Mouse (Mus musculus) layer of hippocampus, postnatal 36 days (tissue): ENCODE results near the gene Hs6st3. TPM values are rescaled to one million over a fixed set of nuclear protein-coding genes. Genes with fewer than 3 reads are reported as not detected.

ENCODE experiments used
- DNase-seq, 2 experiments: peaks; one replicate each; pipeline ENCODE4 v3.0.0; 2022
- total RNA-seq, 2 experiments: library from RNA; stranded (reverse); gene quantifications; 2 replicates each; pipeline ENCODE4 v1.2.3; 2021

Hs6st3 gene
- 10 to 100 TPM; 61.4 to 70.5 TPM for total RNA-seq

GRCm38 (mm10) chr14:119137906-119138785, at the start of gene Hs6st3:
Gene Hs6st3, plus strand, starts transcription at chr14:119138341.
- DNase-seq, result peak in 1 of 2 experiments; percentile 23

GRCm38 (mm10) chr14:119098851-119099569, 39.1 kb upstream of the Hs6st3 start, which contains the start of gene Uggt2:
Gene Uggt2, minus strand, starts transcription at chr14:119099430.
- peak; percentile 84 to 86 for DNase-seq

DNA sequence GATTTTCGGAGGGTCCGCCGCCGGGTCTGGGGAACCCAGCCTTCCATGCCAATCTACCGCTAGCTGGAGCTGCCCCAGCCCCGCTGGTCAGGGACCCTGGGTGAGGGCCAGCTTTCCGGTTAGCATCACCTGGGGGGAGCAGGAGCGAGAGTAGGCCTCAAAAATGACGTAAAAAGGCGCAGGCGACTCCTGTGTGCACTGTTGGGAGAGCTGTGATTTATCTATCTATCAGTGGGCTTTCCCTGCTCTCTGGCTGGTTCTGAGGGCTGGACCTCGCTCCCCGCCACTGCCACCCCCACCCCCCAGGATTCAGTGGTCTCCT, 38.6 kb upstream of the Hs6st3 start:
- DNase-seq, result no peak

- DNase-seq, result no peak
Observed at GRCm38 (mm10) chr14:119107591-119107990, 30.6 kb upstream of the Hs6st3 start.

GRCm38 (mm10) chr14:119108776-119109301, 29.3 kb upstream of the Hs6st3 start:
- no peak for DNase-seq

DNA sequence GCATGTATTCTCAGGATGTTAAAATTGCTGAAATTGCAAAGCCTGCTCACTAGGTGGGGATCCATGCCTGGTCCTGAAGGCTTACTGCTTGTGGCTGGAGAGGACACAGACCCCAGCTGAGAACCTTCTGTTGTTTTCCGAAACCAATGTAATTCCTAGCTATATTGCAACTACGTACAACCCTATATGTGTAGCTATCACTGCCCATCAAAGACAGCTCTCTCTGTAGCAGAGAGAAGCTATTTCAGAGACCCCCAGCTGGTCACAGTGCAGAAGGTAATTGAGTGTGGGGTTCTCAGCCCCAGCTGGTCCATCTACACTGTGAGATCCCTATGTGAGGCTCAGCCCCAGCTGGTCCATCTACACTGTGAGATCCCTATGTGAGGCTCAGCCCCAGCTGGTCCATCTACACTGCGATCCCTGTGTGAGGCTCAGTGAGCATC, 28.3 kb upstream of the Hs6st3 start:
- DNase-seq, result no peak

DNA sequence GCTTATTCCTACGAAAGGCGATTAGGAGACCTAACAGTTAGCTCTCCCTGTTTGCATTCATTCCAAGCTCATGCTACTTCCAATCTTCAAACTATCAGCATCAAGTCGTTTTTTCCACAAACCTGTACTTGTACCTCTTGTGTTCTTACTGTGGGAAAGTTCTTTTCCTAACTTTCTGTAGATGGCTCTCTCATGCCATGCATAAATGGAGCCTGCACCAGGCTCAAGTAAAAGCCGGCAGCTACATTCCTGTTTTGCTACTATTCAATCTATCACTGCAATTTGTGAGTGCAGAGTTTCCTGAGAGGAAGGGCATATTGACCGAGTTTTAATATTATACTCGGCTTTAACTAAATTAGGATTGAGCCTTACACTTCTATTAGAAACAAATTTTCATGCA, 25.6 kb upstream of the Hs6st3 start:
- DNase-seq, result no peak

DNA sequence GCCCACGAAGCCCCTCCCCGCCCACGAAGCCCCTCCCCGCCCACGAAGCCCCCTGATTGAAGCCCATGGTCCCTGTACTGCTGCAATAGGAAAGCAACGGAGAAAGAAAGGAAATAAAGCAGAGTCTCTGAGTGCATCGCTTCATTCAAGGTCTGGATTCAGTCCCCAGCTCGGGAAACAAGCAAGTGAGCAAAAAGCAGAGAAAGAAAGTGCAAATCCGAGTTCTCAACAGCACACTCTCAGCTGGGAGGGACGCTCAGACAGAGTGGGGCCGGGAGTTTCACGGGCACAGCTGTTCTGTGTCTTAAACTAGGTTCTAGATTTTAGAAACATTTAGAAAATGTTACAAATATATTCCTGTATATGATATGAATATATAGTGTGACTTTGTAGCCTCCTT, 14.6 kb upstream of the Hs6st3 start:
- no peak for DNase-seq

GRCm38 (mm10) chr14:119124061-119124460, 14.1 kb upstream of the Hs6st3 start:
- peak in 1 of 2 experiments; percentile 12 for DNase-seq

DNA sequence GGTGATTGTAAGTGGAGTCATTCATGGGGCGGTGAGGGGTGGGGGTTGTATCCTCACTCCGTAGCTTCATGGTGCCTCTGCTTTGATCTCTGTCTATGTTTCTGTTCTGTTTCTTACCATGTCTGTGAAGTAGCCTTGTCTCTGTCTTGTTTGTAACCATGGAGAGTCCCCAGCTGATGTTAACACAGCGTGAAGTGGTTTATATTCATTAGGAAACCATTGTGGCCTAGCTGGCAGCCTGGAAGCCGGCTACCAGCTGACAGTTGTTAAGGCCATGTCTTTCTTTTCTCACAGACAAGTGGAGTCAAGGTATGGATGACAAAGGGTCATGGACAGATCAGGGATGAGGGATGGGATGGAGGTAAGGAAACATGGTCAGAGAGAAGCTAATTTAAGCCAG, 12.3 kb upstream of the Hs6st3 start:
- DNase-seq, result no peak

DNA sequence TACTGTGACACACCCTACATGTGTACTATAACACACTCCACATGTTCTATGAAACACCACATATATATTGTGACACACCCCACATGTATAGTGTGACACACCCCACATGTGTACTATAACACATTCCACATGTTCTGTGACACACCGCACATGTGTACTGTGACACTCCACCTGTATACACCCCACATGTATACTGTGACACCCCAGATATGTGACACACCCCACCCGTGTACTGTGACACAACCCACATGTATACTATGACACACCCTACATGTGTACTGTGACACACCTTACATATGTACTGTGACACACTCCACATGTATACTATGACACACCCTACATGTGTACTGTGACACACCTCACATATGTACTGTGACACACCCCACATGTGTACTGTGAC, 10.8 kb upstream of the Hs6st3 start:
- DNase-seq, result no peak

DNA sequence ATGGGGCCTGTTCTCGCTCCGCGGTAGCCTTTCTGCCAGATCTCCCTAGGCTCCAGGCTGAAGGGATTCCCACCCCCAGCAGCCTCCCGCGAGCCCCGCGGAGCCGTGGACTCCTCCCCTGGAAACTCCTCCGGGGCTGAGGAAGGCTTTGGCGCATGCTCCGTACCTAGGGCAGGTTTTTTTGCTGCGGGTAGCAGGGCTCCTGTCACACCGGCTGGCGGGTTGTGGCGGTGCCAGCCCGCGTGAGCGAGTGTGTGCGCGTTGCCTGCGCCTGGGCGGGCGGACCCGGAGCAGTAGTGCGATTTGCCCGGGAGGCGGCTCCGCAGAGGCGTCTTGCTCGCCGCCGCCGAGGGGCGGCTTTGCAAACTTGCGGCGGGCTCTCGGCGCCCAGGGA, 632 bp upstream of the Hs6st3 start:
- peak; percentile 87 to 88 for DNase-seq

- peak in 1 of 2 experiments; percentile 15 for DNase-seq
Observed at GRCm38 (mm10) chr14:119138786-119139100, 602 bp downstream of the Hs6st3 start.

DNA sequence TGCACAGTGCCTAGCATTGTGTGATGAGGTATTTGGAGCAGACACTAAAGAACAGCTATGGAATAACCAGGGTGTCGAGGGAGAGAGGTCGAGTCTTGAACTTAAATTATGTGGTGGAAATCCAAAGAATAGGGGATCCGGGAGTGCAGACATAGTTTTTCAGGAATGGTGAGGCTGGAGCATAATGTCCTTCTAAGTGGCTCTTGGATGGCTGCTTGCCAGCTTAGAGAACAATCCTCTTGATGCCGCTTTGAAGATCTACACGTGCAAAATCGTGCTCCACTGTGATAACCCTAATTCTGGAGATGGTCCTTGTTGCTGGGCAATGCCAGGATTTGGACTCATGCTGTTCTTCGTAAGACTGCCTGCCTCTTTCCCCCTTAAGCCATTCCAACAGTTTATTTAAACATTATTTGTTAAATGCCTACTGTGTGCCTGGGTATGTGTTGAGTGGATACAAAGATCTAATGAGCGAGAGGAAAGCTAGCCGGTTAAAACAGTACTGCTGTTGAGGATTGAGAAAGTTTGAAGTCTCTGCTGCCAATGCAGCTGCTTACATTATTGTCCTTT, 1.3 kb downstream of the Hs6st3 start:
- no peak for DNase-seq

DNA sequence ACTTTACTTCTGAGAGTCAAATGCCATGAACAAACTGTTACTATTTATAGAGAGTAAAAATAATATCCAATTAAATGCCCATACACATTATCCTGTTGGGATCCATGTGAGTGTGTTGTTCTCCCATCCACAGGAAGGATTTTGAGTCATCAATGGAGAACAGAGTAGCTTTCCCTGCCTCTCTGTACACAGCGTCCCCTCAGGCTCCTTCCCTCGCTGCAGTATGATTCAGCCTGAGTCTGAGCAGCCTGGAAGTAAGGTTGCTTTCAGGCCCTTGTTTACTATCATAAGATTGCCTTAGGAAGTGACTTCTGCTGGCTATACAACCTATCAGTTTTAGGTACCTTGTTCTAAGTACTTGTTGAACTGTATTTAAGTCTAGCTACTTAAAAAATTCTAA, 14.9 kb downstream of the Hs6st3 start:
- DNase-seq, result no peak

GRCm38 (mm10) chr14:119193905-119194304, 55.8 kb downstream of the Hs6st3 start:
- DNase-seq, result no peak

- DNase-seq, result no peak
Observed at GRCm38 (mm10) chr14:119203508-119203907, 65.4 kb downstream of the Hs6st3 start.

GRCm38 (mm10) chr14:119215576-119216309, 77.6 kb downstream of the Hs6st3 start:
- peak in 1 of 2 experiments; percentile 10 for DNase-seq

DNA sequence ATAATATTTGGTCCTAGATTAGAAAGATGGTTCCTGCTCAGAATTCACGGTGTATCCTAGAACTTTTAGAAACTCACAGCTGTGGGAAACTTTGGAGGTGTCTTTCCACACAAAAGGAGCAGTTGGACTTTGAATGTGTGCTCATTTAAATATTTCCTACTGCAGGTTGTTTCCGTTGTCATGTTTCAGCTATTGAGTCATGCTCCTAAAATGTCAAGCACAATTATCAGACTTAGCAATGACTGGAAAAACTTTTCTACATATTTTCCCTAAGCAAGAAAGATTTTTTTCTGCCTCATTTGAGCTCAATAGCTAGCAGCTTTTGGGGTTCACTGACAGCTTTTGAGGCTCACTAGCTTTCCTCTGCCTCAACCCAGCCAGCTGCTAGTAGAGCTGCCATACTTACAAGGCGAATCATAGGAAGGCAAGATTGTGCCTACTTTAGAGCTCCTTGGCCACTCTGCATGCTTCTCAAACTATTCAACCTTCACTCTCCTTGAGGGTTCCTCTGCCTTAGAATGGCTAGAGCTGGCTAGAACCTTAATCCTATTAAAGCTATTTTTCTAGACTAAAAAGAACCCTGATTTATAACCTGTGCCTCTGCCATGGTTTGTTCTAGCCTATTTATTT, 89.7 kb downstream of the Hs6st3 start:
- DNase-seq, result no peak

- no peak for DNase-seq
Observed at GRCm38 (mm10) chr14:119233598-119233997, 95.5 kb downstream of the Hs6st3 start.

DNA sequence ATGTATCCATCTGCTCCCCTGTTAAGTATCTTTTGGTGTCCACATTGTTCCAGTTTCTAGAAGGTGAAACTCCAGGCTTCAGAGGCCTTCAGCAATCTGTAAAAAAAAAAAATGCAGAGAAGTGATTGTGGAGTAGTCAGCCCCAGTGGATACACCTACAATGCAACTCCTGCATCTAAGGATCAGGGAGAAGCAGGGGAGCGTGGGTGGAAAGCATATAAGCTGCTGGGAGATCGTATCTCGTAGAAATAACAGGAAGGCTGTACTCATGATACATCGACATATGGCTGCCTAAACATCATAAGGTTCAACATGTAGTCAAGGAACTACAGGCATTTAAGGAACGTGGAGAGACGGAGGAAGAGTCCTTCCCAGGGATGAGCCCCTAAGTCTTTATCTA, 109.0 kb downstream of the Hs6st3 start:
- no peak for DNase-seq

DNA sequence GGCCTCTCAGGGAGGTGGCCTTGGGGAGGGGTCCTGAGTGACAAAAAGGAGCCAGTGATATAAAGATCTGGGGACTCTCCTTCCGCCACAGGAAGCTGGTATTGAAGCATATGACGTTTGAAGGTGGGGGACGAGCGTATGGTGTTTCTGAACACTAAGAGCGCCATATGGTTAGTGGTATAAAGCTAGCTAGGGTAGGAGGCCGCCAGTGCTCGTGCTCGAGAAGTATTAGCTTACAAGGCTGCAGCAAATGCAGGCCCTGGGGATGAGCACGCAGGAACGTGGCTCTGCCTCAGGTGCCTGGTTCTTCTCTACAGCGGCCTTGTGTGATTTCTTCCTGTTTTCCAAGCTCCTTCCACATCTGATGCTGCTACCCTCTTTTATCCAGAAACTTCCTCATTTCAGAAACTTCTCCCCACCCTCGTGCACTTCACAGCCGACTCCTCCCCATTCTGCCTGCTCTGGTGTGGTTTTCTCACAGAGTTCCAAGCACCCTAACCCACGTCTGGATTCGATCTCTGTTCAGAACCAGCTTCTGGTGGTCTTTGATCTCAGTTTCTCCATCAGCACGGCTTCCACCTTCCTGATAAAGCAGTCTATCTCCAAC, 110.0 kb downstream of the Hs6st3 start:
- DNase-seq, result peak; percentile 44 to 60
